Mouse (Mus musculus) lung, postnatal 0 days (tissue): ENCODE data around the gene Trak1.

Source experiments
- CTCF ChIP-seq: IDR thresholded peaks from 2 replicates; pipeline ENCODE4 v1.5.1; 2016; ENCODE audit warnings: antibody characterized with exemption, mild to moderate bottlenecking
- EP300 ChIP-seq: IDR thresholded peaks from 2 replicates; pipeline ENCODE4 v1.6.1; 2016; ENCODE audit warnings: antibody characterized with exemption, mild to moderate bottlenecking, control low read depth

DNA sequence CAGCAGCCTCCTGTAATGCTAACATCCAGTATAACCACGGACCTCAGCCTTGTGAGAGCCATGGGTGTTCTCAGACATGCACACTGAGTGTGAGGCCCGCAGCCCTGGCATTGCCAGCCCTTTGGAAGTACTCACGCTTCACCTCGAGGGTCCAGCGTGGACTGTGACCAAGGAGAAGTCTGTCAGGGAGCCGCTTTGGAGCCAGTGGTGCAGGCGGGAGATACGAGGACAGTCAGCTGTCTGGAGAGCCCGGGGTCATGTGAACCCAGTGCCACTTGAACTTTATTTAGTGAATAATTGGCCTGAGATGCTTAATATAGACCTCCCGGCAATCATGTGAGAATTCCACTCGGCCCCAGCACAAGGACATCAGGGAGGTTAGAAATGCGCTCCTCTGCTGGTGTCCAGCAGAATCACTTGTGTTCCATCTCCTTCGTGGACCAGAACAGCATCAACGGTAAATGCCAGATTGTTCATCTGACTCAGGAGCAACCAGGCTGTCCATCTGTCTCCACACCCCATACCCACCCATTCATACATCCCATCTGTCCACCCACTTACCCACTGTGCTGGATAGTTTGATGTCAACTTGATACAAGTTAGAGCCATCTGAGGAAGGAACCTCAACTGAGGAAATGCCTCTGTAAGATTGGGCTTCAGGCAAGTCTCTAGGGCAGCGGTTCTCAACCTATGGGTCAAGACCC is 48.3 kb downstream of the Trak1 start:
- TF ChIP-seq CTCF: no peak
- TF ChIP-seq EP300: no peak
